Mouse (Mus musculus) neural tube, postnatal 0 days (tissue): ENCODE measurements around the gene Gm13278. TPM values are rescaled to one million over a fixed set of nuclear protein-coding genes. Genes with fewer than 3 reads are reported as not detected.

Experiments
- polyA plus RNA-seq: library from polyadenylated mRNA; unstranded; fragments of >200 nt; fragmentation: Nextera tagmentation; extraction: Ambion mirVana; gene quantifications from 2 replicates; pipeline ENCODE4 v1.2.1, GENCODE M21; 2015

The Gm13278 gene
- not detected in 2 replicates for polyA plus RNA-seq

GRCm38 (mm10) chr4:88791250-88791649 lies at the start of gene Gm13278:
TSS of gene Gm13278 (plus strand) at chr4:88791550.

GRCm38 (mm10) chr4:88754818-88755340 lies 36.5 kb upstream of the Gm13278 start, which contains the start of gene Gm13271:
TSS of gene Gm13271 (plus strand) at chr4:88754868.

GRCm38 (mm10) chr4:88759610-88760268 lies 31.6 kb upstream of the Gm13278 start, which contains the start of gene Gm13283:
TSS of gene Gm13283 (plus strand) at chr4:88760119.

GRCm38 (mm10) chr4:88773534-88773933 lies 17.8 kb upstream of the Gm13278 start, which contains the start of gene Gm13290:
TSS of gene Gm13290 (plus strand) at chr4:88773834.

GRCm38 (mm10) chr4:88776622-88777021 lies 14.7 kb upstream of the Gm13278 start, which contains the start of gene Gm13289:
TSS of gene Gm13289 (plus strand) at chr4:88776922.

GRCm38 (mm10) chr4:88779550-88779949 lies 11.8 kb upstream of the Gm13278 start, which contains the start of gene Gm13272:
TSS of gene Gm13272 (plus strand) at chr4:88779850.

GRCm38 (mm10) chr4:88781831-88782230 lies 9.5 kb upstream of the Gm13278 start, which contains the start of gene Ifnz:
TSS of gene Ifnz (plus strand) at chr4:88782131.

GRCm38 (mm10) chr4:88785409-88785808 lies 5.9 kb upstream of the Gm13278 start, which contains the start of gene Gm13276:
TSS of gene Gm13276 (plus strand) at chr4:88785709.

GRCm38 (mm10) chr4:88788402-88788801 lies 2.9 kb upstream of the Gm13278 start, which contains the start of gene Gm13277:
TSS of gene Gm13277 (plus strand) at chr4:88788632.

GRCm38 (mm10) chr4:88793936-88794675 lies 2.8 kb downstream of the Gm13278 start, which contains the start of gene Gm13275:
TSS of gene Gm13275 (plus strand) at chr4:88794487.

GRCm38 (mm10) chr4:88797097-88797496 lies 5.7 kb downstream of the Gm13278 start, which contains the start of gene Gm13279:
TSS of gene Gm13279 (plus strand) at chr4:88797397.

GRCm38 (mm10) chr4:88799365-88799764 lies 8.0 kb downstream of the Gm13278 start, which contains the start of gene Gm13285:
TSS of gene Gm13285 (plus strand) at chr4:88799665.

GRCm38 (mm10) chr4:88802954-88803353 lies 11.6 kb downstream of the Gm13278 start, which contains the start of gene Gm13287:
TSS of gene Gm13287 (plus strand) at chr4:88803254.

GRCm38 (mm10) chr4:88805231-88805630 lies 13.9 kb downstream of the Gm13278 start, which contains the start of gene Gm13288:
TSS of gene Gm13288 (plus strand) at chr4:88805531.

GRCm38 (mm10) chr4:88815928-88816327 lies 24.6 kb downstream of the Gm13278 start, which contains the start of gene Ifna7:
TSS of gene Ifna7 (plus strand) at chr4:88816228.

GRCm38 (mm10) chr4:88819659-88820058 lies 28.3 kb downstream of the Gm13278 start, which contains the start of gene Ifna11:
TSS of gene Ifna11 (plus strand) at chr4:88819959.

GRCm38 (mm10) chr4:88827116-88827515 lies 35.8 kb downstream of the Gm13278 start, which contains the start of gene Ifna6:
TSS of gene Ifna6 (plus strand) at chr4:88827416.

GRCm38 (mm10) chr4:88835225-88835624 lies 43.9 kb downstream of the Gm13278 start, which contains the start of gene Ifna5:
TSS of gene Ifna5 (plus strand) at chr4:88835525.

GRCm38 (mm10) chr4:88841438-88841911 lies 50.1 kb downstream of the Gm13278 start, which contains the start of gene Ifna4:
TSS of gene Ifna4 (plus strand) at chr4:88841861.

